Mouse (Mus musculus) MEL (cell line): ENCODE results near the gene Slc6a1. TPM values are rescaled to one million over a fixed set of nuclear protein-coding genes. Genes with fewer than 3 reads are reported as not detected.

Experiments
- DNase-seq: peaks from one replicate; pipeline ENCODE4 v3.0.0; 2011; ENCODE audit warnings: low read depth, low spot score
- H3K27ac ChIP-seq: 2 replicates; pipeline ENCODE4 v1.5.1; 2012; ENCODE audit warnings: low read depth, mild to moderate bottlenecking, control low read depth, low read length, moderate library complexity; ENCODE audit not compliant: control insufficient read depth
- H3K27me3 ChIP-seq, 2 experiments: fragments of 150-350 bp in 1 of 2; sonication (generic) in 1 of 2; 2 replicates each; pipeline ENCODE4 v1.6.1; 2012; ENCODE audit warnings: low read length in 2 of 2, mild to moderate bottlenecking in 2 of 2, improper control_type of control experiment in 1 of 2, moderate library complexity in 1 of 2; ENCODE audit not compliant: insufficient read depth in 2 of 2, control insufficient read depth in 1 of 2
- H3K36me3 ChIP-seq, 2 experiments: 2 replicates each; pipeline ENCODE4 v1.6.1; 2012 to 2014; ENCODE audit warnings: low read length in 2 of 2, improper control_type of control experiment in 1 of 2, inconsistent platforms in 1 of 2, mild to moderate bottlenecking in 1 of 2; ENCODE audit not compliant: insufficient read depth in 2 of 2, control insufficient read depth in 1 of 2
- H3K4me1 ChIP-seq, 2 experiments: fragments of 150-350 bp in 1 of 2; sonication (generic) in 1 of 2; 2 replicates each; pipeline ENCODE4 v1.6.1; 2012; ENCODE audit warnings: low read length in 2 of 2, improper control_type of control experiment in 1 of 2, mild to moderate bottlenecking in 1 of 2; ENCODE audit not compliant: insufficient read depth in 2 of 2, control insufficient read depth in 1 of 2
- H3K4me3 ChIP-seq, 2 experiments: fragments of 150-350 bp in 1 of 2; sonication (generic) in 1 of 2; 2 replicates each; pipeline ENCODE4 v1.5.1; 2012; ENCODE audit warnings: low read depth in 2 of 2, low read length in 2 of 2, mild to moderate bottlenecking in 2 of 2, moderate library complexity in 2 of 2, control low read depth in 1 of 2, improper control_type of control experiment in 1 of 2; ENCODE audit not compliant: control insufficient read depth in 1 of 2, insufficient read depth in 1 of 2
- H3K79me2 ChIP-seq: 2 replicates; pipeline ENCODE4 v1.6.1; 2012; ENCODE audit warnings: mild to moderate bottlenecking, low read length, moderate library complexity; ENCODE audit not compliant: control insufficient read depth, poor library complexity, insufficient read depth
- H3K9ac ChIP-seq: 2 replicates; pipeline ENCODE4 v1.6.1; 2012; ENCODE audit warnings: low read depth, mild to moderate bottlenecking, control low read depth, low read length, moderate library complexity; ENCODE audit not compliant: control insufficient read depth, poor library complexity, severe bottlenecking
- H3K9me3 ChIP-seq: fragments of 150-350 bp; sonication (generic); replicated peaks from 2 replicates; pipeline ENCODE4 v1.6.1; 2012; ENCODE audit warnings: mild to moderate bottlenecking, low read length, improper control_type of control experiment, moderate library complexity; ENCODE audit not compliant: insufficient read depth
- BHLHE40 ChIP-seq: IDR thresholded peaks from 2 replicates; pipeline ENCODE4 v1.6.1; 2012; ENCODE audit warnings: low read depth, mild to moderate bottlenecking, inconsistent platforms, low read length, improper control_type of control experiment, borderline replicate concordance
- CHD2 ChIP-seq: IDR thresholded peaks from 2 replicates; pipeline ENCODE4 v1.6.1; 2011; ENCODE audit warnings: low read length, improper control_type of control experiment
- CTCF ChIP-seq, 3 experiments: IDR thresholded peaks in 2 of 3; conservative IDR thresholded peaks in 1 of 3; 2 replicates each; pipeline ENCODE4 v1.5.1; 2011 to 2012; ENCODE audit warnings: low read length in 3 of 3, low read depth in 2 of 3, mild to moderate bottlenecking in 2 of 3, improper control_type of control experiment in 1 of 3, inconsistent platforms in 1 of 3, mixed read lengths in 1 of 3, moderate library complexity in 1 of 3; ENCODE audit not compliant: control insufficient read depth in 1 of 3, insufficient read depth in 1 of 3, poor library complexity in 1 of 3, severe bottlenecking in 1 of 3
- ELF1 ChIP-seq: IDR thresholded peaks from 2 replicates; pipeline ENCODE4 v1.6.1; 2014; ENCODE audit warnings: low read depth, mild to moderate bottlenecking, inconsistent platforms, low read length, improper control_type of control experiment, moderate library complexity
- ETS1 ChIP-seq: IDR thresholded peaks from 2 replicates; pipeline ENCODE4 v1.6.1; 2012; ENCODE audit warnings: low read depth, mild to moderate bottlenecking, inconsistent platforms, low read length, improper control_type of control experiment, moderate library complexity
- GABPA ChIP-seq: IDR thresholded peaks from 2 replicates; pipeline ENCODE4 v1.6.1; 2012; ENCODE audit warnings: low read depth, mild to moderate bottlenecking, inconsistent platforms, low read length, improper control_type of control experiment, moderate library complexity
- JUND ChIP-seq: IDR thresholded peaks from 2 replicates; pipeline ENCODE4 v1.6.1; 2011; ENCODE audit warnings: low read depth, mild to moderate bottlenecking, improper control_type of control experiment, low read length
- KAT2A ChIP-seq: conservative IDR thresholded peaks from 2 replicates; pipeline ENCODE4 v1.6.1; 2012; ENCODE audit warnings: low read depth, low read length, improper control_type of control experiment, inconsistent platforms
- MXI1 ChIP-seq: IDR thresholded peaks from 2 replicates; pipeline ENCODE4 v1.6.1; 2011; ENCODE audit warnings: mild to moderate bottlenecking, low read depth, low read length, improper control_type of control experiment
- MYB ChIP-seq: IDR thresholded peaks from 2 replicates; pipeline ENCODE4 v1.6.1; 2011; ENCODE audit warnings: mild to moderate bottlenecking, low read depth, low read length, improper control_type of control experiment
- POLR2A ChIP-seq, 2 experiments: IDR thresholded peaks; 2 replicates each; pipeline ENCODE4 v1.6.1; 2011 to 2012; ENCODE audit warnings: low read length in 2 of 2, mild to moderate bottlenecking in 2 of 2, control low read depth in 1 of 2, improper control_type of control experiment in 1 of 2, low read depth in 1 of 2, moderate library complexity in 1 of 2; ENCODE audit not compliant: control insufficient read depth in 1 of 2, insufficient read depth in 1 of 2, poor library complexity in 1 of 2
- POLR2AphosphoS2 ChIP-seq: IDR thresholded peaks from 2 replicates; pipeline ENCODE4 v1.6.1; 2011; ENCODE audit warnings: low read length, improper control_type of control experiment
- RAD21 ChIP-seq: IDR thresholded peaks from 2 replicates; pipeline ENCODE4 v1.6.1; 2011; ENCODE audit warnings: mild to moderate bottlenecking, low read depth, low read length, improper control_type of control experiment
- SIN3A ChIP-seq: IDR thresholded peaks from 2 replicates; pipeline ENCODE4 v1.6.1; 2012; ENCODE audit warnings: low read length, improper control_type of control experiment, inconsistent platforms
- TBP ChIP-seq: IDR thresholded peaks from 2 replicates; pipeline ENCODE4 v1.8.0; 2011; ENCODE audit warnings: low read depth, low read length, improper control_type of control experiment
- USF1 ChIP-seq: IDR thresholded peaks from 2 replicates; pipeline ENCODE4 v1.6.1; 2014; ENCODE audit warnings: low read depth, mild to moderate bottlenecking, inconsistent platforms, low read length, improper control_type of control experiment, moderate library complexity
- ZKSCAN1 ChIP-seq: IDR thresholded peaks from 2 replicates; pipeline ENCODE4 v1.6.1; 2012; ENCODE audit warnings: low read depth, mild to moderate bottlenecking, inconsistent platforms, low read length, improper control_type of control experiment, moderate library complexity
- ZMIZ1 ChIP-seq: IDR thresholded peaks from 2 replicates; pipeline ENCODE4 v1.6.1; 2012; ENCODE audit warnings: low read depth, mild to moderate bottlenecking, inconsistent platforms, low read length, improper control_type of control experiment, moderate library complexity
- ZNF384 ChIP-seq: IDR thresholded peaks from 2 replicates; pipeline ENCODE4 v1.6.1; 2012; ENCODE audit warnings: low read depth, mild to moderate bottlenecking, inconsistent platforms, low read length, improper control_type of control experiment
- polyA plus RNA-seq, 2 experiments: library from polyadenylated mRNA; stranded (reverse) in 1 of 2; unstranded in 1 of 2; fragments of >175 nt in 1 of 2; fragments of >200 nt in 1 of 2; gene quantifications; 2 replicates each; pipeline versions ENCODE4 v1.2.1 to v1.2.4; 2012; ENCODE audit warnings: low replicate concordance in 2 of 2, low read depth in 1 of 2; ENCODE audit not compliant: insufficient read length in 2 of 2, insufficient read depth in 1 of 2, missing spikeins in 1 of 2
- total RNA-seq: library from RNA; depleted of rRNA; stranded (reverse); fragments of 300-350 nt; gene quantifications from 2 replicates; pipeline ENCODE4 v1.2.3, GENCODE M21; 2012

Gene Slc6a1
- total and polyA plus RNA-seq, 3 experiments = not detected

DNA sequence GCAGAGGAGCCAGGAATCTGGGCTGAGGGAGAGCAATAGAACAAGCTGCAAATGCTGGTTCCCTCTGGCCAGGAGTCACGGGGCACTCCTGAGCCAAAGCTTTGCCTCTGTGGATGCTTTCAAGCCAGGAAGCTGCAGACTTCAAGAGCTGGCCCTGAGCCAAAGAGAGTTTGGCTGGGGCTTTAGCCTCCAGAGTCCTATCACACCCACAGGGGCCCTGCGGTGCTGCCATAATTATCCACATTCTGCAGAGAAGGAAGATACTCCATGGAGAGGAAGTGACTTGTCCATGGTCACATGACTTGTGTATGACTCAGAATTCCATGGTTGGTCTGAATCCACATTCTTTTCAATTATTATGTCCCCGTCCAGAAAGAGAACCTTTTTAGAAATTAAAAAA is 75.7 kb downstream of the Slc6a1 start:
- no peaks in the 10 kb centered on the region for H3K4me1 ChIP-seq
- DNase-seq = no peak
- no peaks in the 10 kb centered on the region for H3K27me3 ChIP-seq
- H3K36me3 ChIP-seq = no peaks in the 10 kb centered on the region
- no peaks in the 10 kb centered on the region for H3K79me2 ChIP-seq
- no peak overlapping the region for H3K27ac ChIP-seq
- H3K9me3 ChIP-seq = no peaks in the 10 kb centered on the region
- no peak overlapping the region for H3K9ac ChIP-seq
- H3K4me3 ChIP-seq = no peak overlapping the region
- TF ChIP-seq POLR2A (IDR thresholded peaks at IDR 0.05; ENCODE audit: control insufficient read depth in 1 of 2, insufficient read depth in 1 of 2, low read depth in 1 of 2, low read length in 2 of 2, poor library complexity in 1 of 2) = no peak
- TF ChIP-seq POLR2AphosphoS2 = no peak
- no peak for TF ChIP-seq ZNF384
- no peak for TF ChIP-seq MXI1
- TF ChIP-seq ELF1 = no peak
- TF ChIP-seq MYB = no peak
- no peak for TF ChIP-seq ZMIZ1
- no peak for TF ChIP-seq BHLHE40
- TF ChIP-seq ZKSCAN1 = no peak
- no peak for TF ChIP-seq JUND
- TF ChIP-seq RAD21 = no peak
- TF ChIP-seq CHD2 = no peak
- no peak for TF ChIP-seq SIN3A

DNA sequence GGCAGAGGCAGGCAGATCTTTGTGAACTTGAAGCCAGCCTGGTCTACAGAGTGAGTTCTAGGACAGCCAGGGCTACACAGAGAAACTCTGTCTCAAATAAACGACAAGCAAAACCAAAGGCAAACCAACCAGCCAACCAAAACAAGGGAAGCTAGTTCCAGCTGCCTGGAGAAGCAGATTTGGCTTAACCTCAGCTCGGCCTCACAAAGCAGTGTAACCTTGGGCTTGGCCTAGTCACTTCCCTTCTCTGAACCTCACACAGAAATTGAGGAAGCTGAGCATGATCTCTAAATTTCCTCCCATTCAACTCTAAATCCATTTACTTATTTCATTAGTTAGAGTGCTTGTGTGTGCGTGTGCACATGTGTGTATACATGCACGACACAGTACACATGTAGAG is 79.9 kb downstream of the Slc6a1 start:
- Histone ChIP-seq H3K27me3 (no peaks in the 10 kb centered on the region), H3K4me3 (no peak overlapping the region), H3K4me1 (no peaks in the 10 kb centered on the region), H3K36me3 (no peaks in the 10 kb centered on the region), H3K79me2 (no peaks in the 10 kb centered on the region), H3K9me3 (no peaks in the 10 kb centered on the region), H3K9ac (no peak overlapping the region), H3K27ac (no peak overlapping the region)
- TF ChIP-seq POLR2A (IDR thresholded peaks at IDR 0.05; ENCODE audit: control insufficient read depth in 1 of 2, insufficient read depth in 1 of 2, low read depth in 1 of 2, low read length in 2 of 2, poor library complexity in 1 of 2) (no peak), USF1 (no peak), ETS1 (no peak), GABPA (no peak), SIN3A (no peak), TBP (no peak), KAT2A (no peak), CTCF (IDR thresholded peaks at IDR 0.05 in 2 of 3, conservative IDR thresholded peaks at IDR 0.05 in 1 of 3; ENCODE audit: control insufficient read depth in 1 of 3, insufficient read depth in 1 of 3, low read depth in 2 of 3, low read length in 3 of 3, poor library complexity in 1 of 3, severe bottlenecking in 1 of 3) (no peak)
- DNase-seq = no peak
